Mouse (Mus musculus): ENCODE results near the gene Slc25a18.

- no peak for TF ChIP-seq CTCF (IDR thresholded peaks at IDR 0.05; ENCODE audit: low read depth)
- TF ChIP-seq EP300 (IDR thresholded peaks at IDR 0.05; ENCODE audit: low read depth): no peak
Measured at GRCm38 (mm10) chr6:120796111-120796510, 22.7 kb downstream of the Slc25a18 start.
